Mouse (Mus musculus) cerebral cortex, adult 2 months (tissue): Measurements from ENCODE around the gene Fat2.

ENCODE experiments used
- WGBS: fragments of 180-500 bp; shearing (Covaris S2); methylation state at CpG from one replicate; pipeline ENCODE4 v1.1.7; 2018; 5-methylcytosine and 5-hydroxymethylcytosine counted together

Fat2 gene

DNA sequence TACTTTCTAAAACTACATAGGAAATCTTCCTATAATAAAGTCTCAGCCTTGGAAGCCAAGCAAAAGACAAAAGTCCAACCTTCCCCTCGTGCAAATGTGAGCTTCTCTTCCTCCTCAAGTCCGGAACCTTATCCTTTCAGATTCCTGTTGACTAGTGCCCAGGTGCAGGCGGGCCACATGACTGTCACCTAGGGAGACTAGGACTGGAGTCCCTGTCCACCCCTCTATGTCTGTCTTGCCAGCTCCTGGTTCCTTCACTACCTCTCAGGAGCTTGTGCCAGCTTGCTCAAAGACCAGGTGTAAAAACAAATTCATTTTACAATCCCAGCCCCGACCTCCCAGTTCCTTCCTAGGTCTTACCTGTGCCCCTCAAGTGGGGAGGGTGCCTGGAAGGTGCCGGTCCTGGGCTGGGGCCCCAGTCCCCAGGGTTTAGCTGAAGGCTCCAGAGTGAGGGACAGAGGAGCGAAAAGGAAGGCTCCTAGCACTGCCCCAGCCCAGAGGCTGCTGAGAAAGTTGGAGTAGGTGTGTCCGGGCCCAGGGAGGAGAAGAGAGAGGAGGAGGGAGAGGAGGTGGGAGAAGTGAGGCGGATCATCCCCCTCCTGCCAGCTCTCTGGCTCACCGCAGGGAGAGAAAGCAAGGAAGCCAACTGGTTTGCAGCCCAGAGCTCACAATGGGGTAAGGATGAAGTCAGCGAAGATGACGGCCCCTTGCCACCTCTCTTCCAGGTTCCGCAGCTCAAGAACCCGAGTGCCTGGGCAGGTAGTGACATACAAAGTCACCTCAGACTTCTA, at the start of gene Fat2:
TSS of gene Fat2 (minus strand) at position 464 of the 791 bp plus-strand sequence.
- WGBS: 48% methylated on average over 13 of the region's 13 CpGs

DNA sequence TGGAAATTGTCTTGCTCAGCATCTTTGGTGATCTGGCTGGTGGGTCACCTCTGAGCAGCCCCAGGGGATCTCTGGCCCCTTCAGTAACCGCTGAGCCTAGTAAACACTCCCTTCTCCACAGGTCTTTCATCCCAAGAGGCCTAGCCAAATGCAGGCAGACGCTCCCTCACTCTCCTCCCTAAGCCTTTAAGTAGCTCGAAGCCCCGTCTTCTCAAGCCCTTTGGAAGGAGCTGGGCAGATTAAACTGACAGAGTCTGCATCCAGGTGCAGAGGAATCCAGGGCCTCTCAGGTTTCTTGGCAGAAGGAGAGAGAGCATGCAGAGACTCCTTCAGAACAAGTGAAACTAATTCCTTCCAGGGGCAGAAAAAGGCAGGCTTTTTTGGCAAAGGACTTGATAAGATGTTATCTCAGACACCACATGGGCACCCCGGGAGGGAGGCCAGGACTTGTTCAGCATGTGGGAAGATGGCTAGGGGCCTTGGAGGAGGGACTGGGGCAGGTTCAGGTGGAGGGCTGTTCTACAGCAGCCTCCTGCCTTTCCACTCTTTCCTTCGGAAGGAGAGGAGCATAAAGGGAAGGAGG, 47.2 kb upstream of the Fat2 start:
- 71% methylated on average over 6 of the region's 6 CpGs for WGBS

DNA sequence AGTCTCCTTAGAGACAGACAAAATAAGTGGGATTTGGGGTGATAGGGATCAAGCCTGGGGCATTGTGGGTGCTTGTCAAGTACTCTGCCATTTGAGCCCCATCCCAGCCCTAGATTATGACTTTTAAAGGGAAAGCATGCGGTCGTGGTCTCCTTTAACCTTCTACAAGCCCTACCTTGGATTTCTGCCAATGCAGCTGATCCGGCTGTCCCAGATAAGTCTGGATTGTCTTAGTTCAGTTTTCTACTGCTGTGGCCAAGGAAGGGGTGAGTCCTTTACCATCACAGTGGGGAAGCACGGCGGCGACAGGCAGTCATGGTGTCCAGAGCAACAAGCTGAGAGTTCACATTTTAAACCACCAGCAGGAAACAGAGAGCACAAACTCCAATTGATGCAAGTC, 44.5 kb upstream of the Fat2 start:
- 56% methylated on average over 6 of the region's 6 CpGs for WGBS

DNA sequence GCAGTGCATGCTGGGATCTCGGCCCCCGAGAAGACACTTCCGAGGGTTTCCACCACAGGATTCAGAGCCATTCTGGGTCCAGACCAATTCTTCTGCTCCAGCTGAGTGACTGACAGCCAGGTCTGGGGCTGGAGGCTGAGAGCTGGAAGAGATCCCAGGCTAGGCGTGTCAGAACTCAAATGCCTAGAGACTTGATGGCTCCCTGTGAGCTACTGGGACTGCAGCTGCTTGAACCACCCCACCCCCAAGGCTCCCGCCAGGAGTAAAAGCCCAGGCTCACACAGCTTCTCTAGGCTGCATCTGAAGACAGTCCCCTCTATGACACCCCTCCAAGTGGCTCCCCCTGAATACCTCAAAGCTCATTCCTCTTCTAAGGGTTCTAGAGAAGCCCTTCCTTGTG, 42.0 kb upstream of the Fat2 start:
- 21% methylated on average over 5 of the region's 5 CpGs for WGBS

DNA sequence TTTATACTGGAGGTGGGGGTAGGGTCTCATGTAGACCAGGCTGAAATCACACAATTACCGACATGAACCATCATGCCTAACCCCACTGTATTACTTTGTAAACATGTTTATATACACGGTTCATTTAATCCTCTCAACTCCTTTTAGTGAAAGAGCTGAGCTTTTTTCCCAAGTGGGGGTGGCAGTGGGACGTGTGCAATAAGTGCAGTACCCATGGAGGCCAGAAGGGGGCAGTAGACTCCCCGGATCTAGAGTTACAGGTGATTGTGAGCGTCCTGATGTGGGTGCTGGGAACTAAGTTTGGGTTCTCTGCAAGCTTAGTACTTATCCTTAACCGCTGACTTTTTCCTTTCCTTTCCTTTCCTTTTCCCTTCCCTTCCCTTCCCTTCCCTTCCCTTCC, 37.5 kb upstream of the Fat2 start:
- WGBS: 63% methylated on average over 6 of the region's 6 CpGs

DNA sequence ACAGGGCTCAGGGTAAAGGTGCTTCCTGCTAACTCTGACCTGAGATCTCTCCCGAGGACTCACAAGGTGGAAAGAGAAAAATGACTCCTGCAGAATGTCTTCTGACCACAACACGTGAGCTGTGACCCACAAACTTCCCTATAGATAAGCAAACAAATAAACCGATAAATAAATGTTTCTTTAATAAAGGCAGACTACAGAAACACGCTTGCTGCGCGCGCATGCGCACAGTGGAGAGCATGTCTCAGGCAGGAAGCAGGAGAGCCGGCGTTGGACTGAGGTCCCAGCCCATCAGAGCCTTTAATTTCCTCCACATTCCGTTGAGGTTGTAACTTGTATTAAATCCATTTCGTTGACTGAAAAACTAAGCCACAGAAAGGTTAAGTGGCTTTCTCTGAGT, 37.0 kb upstream of the Fat2 start:
- 83% methylated on average over 12 of the region's 12 CpGs for WGBS

DNA sequence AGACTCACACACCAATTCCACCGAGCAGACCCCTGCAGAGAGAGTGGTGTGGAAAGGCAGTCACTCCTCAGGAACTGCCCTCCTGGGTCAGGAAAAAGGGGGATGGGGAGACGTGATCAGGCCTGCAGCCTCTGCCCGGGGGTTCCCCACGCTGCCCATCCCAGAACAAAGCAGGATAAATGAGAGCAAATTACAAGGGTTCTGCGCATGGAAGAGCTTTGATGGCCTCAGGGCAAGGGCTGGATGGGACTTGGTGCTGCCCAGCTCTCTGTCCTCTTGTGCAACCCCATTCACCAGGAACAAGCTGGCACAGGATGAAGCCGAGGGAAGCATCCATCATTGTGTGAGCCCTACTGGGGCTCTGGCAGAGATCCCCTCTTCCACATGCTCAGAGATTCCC, 35.6 kb upstream of the Fat2 start:
- WGBS: 60% methylated on average over 6 of the region's 6 CpGs

DNA sequence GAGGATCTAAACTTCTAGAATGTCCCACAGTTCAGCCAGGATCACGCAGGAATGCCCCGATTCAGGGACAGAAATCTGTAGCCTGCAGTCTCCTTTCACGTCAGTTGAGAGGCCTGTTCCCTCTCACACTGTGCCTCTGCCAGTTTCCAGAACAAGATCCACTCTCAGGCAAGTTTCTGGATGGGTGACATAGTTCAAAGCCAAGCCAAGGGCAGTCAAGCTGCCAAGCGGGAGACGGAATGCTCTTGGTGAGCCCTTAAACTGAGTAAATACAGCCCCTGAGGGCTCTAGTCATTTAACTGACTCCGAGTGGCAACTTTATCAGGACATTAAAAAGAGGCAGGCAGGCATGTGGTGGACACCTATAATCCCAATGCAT, 32.7 kb upstream of the Fat2 start:
- 62% methylated on average over 6 of the region's 6 CpGs for WGBS

DNA sequence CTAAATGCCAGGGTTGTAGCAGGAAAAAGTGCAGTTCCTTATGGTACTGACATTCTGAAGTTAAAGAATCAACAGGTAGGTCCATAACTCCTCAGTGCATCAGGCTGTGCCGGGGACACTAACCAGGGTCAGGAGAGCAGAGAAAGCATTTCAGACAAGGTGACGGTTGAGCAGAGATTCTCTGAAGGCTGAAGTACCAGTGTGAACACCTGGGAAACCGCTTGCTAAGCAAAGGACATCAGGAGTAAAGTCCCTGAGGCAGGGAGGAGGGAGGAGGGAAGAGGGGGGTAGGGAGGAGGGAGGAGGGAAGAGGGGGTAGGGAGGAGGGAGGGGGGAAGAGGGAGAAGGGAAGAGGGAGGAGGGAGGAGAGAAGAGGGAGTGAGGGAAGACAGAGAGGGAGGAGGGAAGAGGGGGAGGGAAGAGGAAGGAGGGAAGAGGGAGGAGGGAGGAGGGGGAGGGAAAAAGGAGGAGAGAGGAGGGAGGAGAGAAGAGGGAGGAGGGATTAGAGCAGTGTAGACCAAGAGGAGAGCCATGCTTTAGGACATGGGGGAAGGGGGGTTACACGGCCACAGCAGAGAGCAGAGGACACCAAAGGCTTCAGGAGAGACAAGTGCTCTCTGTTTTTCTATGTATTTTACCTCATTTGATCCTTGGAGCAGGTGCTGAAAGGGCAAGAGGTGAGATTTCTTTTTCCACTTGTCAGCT, 32.2 kb upstream of the Fat2 start:
- whole genome bisulfite sequencing: 88% methylated on average over 4 of the region's 4 CpGs

DNA sequence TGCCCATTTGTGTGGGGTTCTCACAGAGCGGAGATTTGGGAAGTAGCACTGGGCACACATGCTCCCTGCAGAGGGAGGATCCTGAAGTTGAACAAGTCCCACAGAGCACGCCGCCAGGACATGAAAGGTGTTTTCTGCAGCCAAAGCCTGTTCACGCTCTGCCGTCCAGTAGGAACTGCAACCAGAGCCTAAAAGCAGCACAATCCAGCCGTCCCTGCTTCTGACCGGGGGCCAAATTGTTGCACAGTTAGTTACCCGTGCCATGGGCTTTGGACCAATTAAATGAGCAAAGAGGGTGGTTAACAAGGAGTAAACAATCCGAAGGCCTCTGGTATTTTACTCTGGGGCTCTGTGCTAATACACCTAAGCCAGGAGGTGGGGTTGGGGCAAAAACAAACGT, 31.4 kb upstream of the Fat2 start:
- WGBS: 66% methylated on average over 10 of the region's 10 CpGs

DNA sequence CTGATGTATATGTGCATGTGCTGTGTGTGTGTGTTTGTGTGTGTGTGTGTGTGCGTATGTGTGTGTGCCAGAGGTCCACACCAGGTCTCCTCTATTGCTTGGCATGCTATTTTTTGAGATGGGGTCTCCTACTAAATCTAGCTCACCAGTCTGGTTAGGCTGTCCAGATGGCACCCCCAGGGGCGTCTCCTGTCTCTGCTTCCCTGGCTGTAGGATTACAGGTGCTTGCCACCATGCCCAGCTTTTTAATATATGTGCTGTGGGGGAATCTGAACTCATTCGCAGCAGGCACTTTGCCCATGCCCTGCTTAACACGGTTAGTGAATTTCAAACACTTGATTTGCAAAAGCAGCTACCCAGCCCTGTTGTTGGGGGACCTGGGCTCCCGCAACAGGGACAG, 29.5 kb upstream of the Fat2 start:
- WGBS: 86% methylated on average over 5 of the region's 5 CpGs

DNA sequence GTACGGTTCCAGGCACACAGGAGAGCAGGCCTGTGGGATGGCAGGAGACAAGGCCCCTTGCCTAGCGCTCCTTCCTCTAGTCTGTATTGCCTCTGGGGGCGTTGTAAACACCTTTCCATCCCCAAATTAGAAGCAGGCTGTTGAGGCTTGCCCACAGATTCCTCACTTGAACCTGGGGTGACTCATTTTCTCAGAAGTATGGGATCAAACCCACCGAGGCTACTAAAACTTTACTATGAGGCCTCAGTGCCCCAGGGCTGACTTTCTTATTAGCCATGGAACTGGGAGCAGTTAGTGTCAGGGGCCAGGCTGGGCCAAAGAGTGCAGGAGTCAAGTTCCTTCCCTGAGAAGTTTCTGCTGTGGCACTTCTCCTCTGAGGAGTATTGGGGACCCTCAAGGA, 28.9 kb upstream of the Fat2 start:
- WGBS: 53% methylated on average over 4 of the region's 4 CpGs

DNA sequence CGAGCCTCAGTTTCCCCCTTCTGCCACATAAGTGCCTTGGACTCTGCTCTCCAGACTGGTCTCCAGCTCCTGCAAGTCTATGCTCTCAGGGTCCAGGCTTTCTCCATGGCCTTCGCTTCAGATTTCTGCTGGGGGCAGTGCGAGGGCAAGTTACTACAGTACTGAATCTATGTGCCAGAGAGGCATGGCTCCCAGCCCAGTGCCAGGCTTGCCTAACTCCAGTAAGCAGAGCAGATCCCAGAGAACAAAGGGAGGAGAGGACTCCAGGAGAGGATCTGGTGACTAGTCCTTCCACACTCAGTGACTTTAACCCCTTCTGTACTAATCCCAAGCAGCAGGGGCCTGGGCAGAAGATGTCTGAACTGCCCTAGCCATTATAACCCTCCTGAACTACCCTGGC, 28.3 kb upstream of the Fat2 start:
- WGBS: 81% methylated on average over 3 of the region's 3 CpGs

DNA sequence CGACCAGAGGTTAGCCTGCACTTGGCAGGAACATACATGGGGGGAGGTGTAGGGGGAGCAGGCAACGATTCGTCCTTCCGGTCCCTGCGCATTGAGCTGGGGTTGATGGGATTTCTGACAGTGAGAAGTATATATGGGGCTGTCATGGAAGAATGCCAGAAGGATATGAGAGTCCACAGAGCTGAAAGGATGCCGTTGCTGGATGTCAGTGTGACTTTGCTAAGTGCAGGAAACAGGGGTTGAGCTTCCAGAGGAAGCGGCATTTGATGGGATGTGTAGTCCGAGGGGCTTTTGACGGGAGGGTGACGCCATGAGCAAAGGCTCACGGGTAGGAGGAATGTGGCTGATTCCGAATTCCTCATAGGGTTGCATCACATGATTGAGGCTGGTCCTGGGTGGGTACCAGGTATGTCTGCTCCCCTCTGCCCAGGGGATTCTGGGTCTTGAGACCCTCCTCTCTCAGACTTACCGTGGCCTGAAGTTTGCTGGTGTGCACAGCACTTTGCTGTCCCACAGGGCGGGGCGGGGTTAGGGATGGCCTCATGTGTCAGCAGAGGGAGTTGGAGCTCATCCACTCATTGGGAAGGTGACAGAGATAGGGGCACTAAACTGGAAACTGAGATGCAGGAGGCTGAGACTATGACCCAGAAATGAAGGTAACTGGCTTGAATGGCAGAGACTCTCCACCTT, 21.9 kb upstream of the Fat2 start:
- WGBS: 80% methylated on average over 15 of the region's 15 CpGs

DNA sequence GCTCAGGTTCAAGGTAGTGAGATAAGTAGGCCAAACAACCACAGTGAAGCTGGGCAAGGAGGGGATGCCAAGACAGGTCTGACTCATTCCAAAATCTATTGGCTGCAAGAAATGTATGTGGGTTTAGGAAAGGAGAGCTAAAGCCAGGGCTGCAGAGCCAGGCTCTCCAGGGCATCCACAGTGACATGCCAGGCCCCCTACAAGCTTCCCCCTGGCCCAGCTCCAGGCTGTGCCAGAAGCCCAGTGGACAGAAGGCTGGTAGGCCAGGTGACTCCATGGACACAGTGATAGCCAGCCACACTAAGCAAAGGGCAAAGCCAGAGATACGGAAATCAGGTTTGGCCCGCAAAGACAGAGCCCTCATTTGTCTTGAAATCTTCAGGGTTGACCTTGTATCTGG, 20.5 kb upstream of the Fat2 start:
- WGBS: 93% methylated on average over 2 of the region's 2 CpGs

DNA sequence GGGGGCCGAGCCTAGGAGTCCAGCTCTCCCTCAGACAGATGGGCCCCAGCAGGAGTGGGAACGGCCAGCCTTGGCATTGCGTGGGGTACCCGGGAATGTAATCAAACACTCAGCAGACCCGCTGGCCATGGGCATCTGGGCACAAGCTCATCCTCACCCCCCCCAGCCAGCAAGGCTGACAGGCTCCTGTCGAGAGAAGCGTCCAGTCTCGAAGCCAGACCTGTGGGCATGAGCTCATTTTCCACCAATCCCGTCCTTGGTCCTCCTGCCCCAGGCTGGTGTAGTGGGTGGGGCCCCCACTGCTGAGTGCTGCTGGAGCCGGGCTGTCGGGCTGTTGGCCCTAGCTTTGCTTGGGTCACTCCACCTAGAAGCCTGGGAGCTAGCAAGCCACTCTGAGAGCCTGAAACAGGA, 5.6 kb upstream of the Fat2 start:
- 76% methylated on average over 11 of the region's 11 CpGs for WGBS

DNA sequence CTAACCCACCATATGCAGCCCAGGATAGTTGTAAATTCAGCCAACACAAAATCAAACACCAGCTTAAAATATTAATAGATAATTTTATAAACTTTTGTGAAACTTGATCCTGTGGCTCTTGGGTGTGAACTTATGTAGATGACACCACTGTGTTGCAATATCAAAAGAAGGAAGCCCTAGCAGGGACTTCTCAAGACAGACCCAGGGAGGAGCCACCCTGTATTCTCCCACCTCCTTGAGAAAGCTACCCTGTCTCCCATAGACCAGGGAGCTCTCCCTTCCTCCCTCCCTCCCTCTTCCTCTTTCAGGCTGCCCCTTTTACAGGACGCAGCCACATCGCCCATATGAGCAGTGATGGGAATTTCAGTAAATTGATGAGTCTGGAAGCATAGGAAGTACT, 4.4 kb upstream of the Fat2 start:
- WGBS: 82% methylated on average over 2 of the region's 2 CpGs

DNA sequence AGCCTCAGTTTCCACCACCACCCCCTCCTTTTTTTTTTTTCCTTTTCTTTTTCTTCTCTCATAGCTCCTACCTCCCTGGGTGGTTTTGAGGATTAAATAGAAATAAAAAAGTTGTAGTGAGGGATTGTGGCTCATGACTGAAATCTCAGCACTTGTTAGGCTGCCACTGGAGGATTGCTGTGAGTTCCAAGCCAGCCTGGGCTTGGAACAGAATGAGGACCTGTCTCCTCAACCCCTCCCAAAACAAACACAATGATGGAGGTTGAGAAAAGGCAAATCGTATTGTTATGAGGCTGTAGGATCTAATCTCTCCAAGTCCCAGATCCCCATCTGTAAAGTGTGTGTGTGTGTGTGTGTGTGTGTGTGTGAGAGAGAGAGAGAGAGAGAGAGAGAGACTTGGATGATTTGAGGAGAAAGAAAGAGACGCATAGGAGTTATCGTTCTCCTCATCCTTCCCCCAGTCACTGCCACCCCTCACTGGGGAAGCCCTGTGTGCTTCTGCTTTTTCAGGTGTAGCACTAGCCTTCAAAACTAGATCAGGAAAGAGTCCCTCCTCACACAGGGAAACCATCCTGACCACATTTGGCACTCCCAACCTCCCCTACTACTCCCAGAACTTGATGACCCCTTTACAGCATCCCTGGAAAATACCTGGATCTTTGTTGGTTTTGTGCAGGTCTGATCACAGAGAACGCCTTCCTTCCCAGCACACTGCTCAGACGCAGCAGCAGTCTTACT, 837 bp upstream of the Fat2 start:
- 83% methylated on average over 5 of the region's 5 CpGs for WGBS

DNA sequence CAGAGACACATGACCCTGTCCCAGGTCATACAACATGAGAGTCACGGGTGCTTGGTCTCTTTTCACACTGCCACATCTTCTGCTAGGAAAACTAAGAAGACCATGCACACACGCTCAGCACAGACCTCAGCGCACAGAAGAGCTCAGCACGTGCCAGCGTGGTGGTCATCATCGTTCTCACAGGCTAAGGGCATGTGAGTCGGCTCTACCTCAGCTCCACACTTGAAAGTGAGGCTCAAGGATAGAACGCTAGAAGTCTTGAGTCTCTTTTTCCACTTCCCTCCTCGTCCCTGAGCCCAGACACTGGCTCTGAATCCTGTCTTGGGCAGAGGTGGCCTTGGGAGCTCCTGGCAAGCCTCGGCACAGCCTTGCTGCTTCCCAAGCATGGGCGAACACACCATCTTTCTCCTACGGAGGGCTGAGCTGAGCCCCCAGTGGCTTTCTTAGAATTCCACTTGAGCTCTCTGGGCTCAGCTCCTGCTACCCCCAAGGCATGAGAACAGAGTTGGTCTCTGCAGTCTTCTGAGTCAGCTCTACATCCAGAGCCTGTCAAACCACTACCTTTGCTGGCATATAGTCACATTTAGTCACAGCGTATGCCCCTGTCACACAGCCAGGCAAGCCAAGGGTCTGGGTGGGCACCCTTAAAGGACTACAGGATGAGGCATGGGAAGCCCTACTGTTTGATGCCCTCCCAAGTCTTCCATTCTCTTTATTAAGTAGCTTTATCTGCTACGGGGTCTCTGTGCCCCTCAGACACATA, 869 bp downstream of the Fat2 start:
- WGBS: 88% methylated on average over 14 of the region's 14 CpGs

DNA sequence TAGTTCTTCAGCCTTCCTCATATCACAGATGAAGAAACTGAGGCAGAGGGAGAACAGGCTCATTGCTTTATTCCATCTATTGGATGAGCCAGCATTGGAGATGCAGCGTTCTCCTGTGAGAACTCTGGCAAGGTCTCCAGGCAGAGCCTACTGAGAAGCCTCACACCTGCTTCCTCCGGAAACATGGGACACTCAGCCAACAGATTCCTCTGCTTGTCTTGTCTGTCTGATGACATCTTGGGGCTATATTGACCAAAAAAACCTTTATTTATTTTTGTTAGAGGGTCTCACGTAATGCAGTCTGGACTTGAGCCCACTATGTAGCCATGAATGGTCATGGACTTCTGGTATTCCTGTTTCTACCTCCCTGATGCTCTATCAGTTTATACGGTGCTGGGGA, 1.8 kb downstream of the Fat2 start:
- WGBS: 82% methylated on average over 4 of the region's 4 CpGs

DNA sequence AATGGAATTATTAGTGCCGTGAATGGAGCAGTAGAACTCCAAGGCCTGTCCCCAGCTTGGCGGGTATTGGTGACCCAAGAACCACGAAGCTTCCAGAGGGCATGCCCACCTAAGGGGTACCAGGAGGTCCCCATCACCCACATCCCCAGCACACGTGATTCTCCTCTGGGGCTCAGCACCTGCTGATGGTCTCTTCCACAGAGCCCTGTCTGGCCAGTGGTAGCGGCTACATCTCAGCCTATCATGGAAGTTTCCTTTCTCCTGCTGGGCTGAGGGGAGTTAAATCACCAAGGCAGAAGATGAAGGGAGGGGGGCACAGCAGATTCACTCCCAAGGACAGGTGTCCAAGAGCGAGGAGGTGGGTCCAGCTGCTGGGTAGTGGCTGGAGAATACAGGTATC, 2.3 kb downstream of the Fat2 start:
- 91% methylated on average over 6 of the region's 6 CpGs for WGBS
